Mouse (Mus musculus) kidney, adult 11 months (tissue): ENCODE data around the gene Ppp1r32.

Source experiments
- DNase-seq: peaks from one replicate; pipeline ENCODE4 v3.0.0; 2022

Ppp1r32 gene

GRCm38 (mm10) chr19:10456752-10457483, 25.8 kb downstream of the Ppp1r32 start, which contains the start of gene Lrrc10b:
Gene Lrrc10b (minus strand): TSS chr19:10457473.
- DNase-seq = peak; percentile 23

- DNase-seq = no peak
Measured at GRCm38 (mm10) chr19:10455437-10455806, 27.3 kb downstream of the Ppp1r32 start.

GRCm38 (mm10) chr19:10454718-10455436, 27.9 kb downstream of the Ppp1r32 start:
- DNase-seq = no peak

GRCm38 (mm10) chr19:10449708-10450107, 33.0 kb downstream of the Ppp1r32 start:
- DNase-seq = peak; percentile 45

GRCm38 (mm10) chr19:10449190-10449589, 33.5 kb downstream of the Ppp1r32 start:
- DNase-seq = no peak

- DNase-seq = no peak
Measured at GRCm38 (mm10) chr19:10448275-10448674, 34.5 kb downstream of the Ppp1r32 start.

- no peak for DNase-seq
Measured at GRCm38 (mm10) chr19:10444685-10445369, 37.9 kb downstream of the Ppp1r32 start.

GRCm38 (mm10) chr19:10437521-10437920, 45.2 kb downstream of the Ppp1r32 start:
- DNase-seq = peak; percentile 26

- no peak for DNase-seq
Measured at GRCm38 (mm10) chr19:10436726-10437125, 46.0 kb downstream of the Ppp1r32 start.

- peak; percentile 69 for DNase-seq
Measured at GRCm38 (mm10) chr19:10435908-10436307, 46.8 kb downstream of the Ppp1r32 start.

GRCm38 (mm10) chr19:10434927-10435326, 47.8 kb downstream of the Ppp1r32 start:
- no peak for DNase-seq

- no peak for DNase-seq
Measured at GRCm38 (mm10) chr19:10433879-10434540, 48.7 kb downstream of the Ppp1r32 start.

GRCm38 (mm10) chr19:10433225-10433624, 49.5 kb downstream of the Ppp1r32 start:
- DNase-seq = no peak

- DNase-seq = no peak
Measured at GRCm38 (mm10) chr19:10431841-10432240, 50.9 kb downstream of the Ppp1r32 start.

- no peak for DNase-seq
Measured at GRCm38 (mm10) chr19:10431410-10431809, 51.3 kb downstream of the Ppp1r32 start.

GRCm38 (mm10) chr19:10429371-10429770, 53.4 kb downstream of the Ppp1r32 start:
- no peak for DNase-seq

GRCm38 (mm10) chr19:10427431-10427830, 55.3 kb downstream of the Ppp1r32 start:
- no peak for DNase-seq

GRCm38 (mm10) chr19:10426793-10427192, 55.9 kb downstream of the Ppp1r32 start:
- no peak for DNase-seq

GRCm38 (mm10) chr19:10426312-10426711, 56.4 kb downstream of the Ppp1r32 start:
- no peak for DNase-seq

- DNase-seq = no peak
Measured at GRCm38 (mm10) chr19:10425484-10426270, 57.1 kb downstream of the Ppp1r32 start.

- no peak for DNase-seq
Measured at GRCm38 (mm10) chr19:10424751-10425150, 58.0 kb downstream of the Ppp1r32 start.
